Mouse (Mus musculus) midbrain, embryonic 11.5 days (tissue): ENCODE data around the gene Rbm38. TPM values are rescaled to one million over a fixed set of nuclear protein-coding genes. Genes with fewer than 3 reads are reported as not detected.

Experiments used
- ATAC-seq: fragments of 200-750 bp; cut with Nextera tagmentation; 2 replicates; pipeline ENCODE4 v1.8.0; 2017; ENCODE audit warnings: moderate TSS enrichment, moderate library complexity; ENCODE audit not compliant: low FRiP score
- DNase-seq: peaks from one replicate; pipeline ENCODE4 v3.0.0; 2015; ENCODE audit warnings: low spot score; ENCODE audit errors: missing footprints
- H3K27ac ChIP-seq: fragments of 300-500 bp; sonication (generic); 2 replicates; pipeline ENCODE4 v1.5.1; 2014; ENCODE audit warnings: low read depth, low read length
- H3K27me3 ChIP-seq: fragments of 300-500 bp; sonication (generic); 2 replicates; pipeline ENCODE4 v1.6.1; 2014; ENCODE audit warnings: mild to moderate bottlenecking, low read length, moderate library complexity, mixed read lengths; ENCODE audit not compliant: control insufficient read depth, insufficient read depth
- H3K36me3 ChIP-seq: fragments of 300-500 bp; sonication (generic); 2 replicates; pipeline ENCODE4 v1.6.1; 2014; ENCODE audit warnings: mild to moderate bottlenecking, low read length, moderate library complexity, mixed read lengths; ENCODE audit not compliant: control insufficient read depth, insufficient read depth
- H3K4me1 ChIP-seq: fragments of 300-500 bp; sonication (generic); 2 replicates; pipeline ENCODE4 v1.6.1; 2014; ENCODE audit warnings: low read length; ENCODE audit not compliant: control insufficient read depth, insufficient read depth
- H3K4me2 ChIP-seq: fragments of 300-500 bp; sonication (generic); 2 replicates; pipeline ENCODE4 v1.6.1; 2014; ENCODE audit warnings: mild to moderate bottlenecking, moderate library complexity
- H3K4me3 ChIP-seq: fragments of 300-500 bp; sonication (generic); 2 replicates; pipeline ENCODE4 v1.5.1; 2014; ENCODE audit warnings: low read depth, low read length
- H3K9ac ChIP-seq: fragments of 300-500 bp; sonication (generic); 2 replicates; pipeline ENCODE4 v1.6.1; 2014; ENCODE audit warnings: low read length
- H3K9me3 ChIP-seq: fragments of 300-500 bp; sonication (generic); 2 replicates; pipeline ENCODE4 v1.6.1; 2016; ENCODE audit warnings: low read length; ENCODE audit not compliant: control insufficient read depth
- WGBS: fragments of 180-500 bp; shearing (Covaris S2); extraction: QIAGEN DNeasy Blood & Tissue Kit; methylation state at CpG from one replicate; pipeline ENCODE4 v1.1.7; 2014; 5-methylcytosine and 5-hydroxymethylcytosine counted together
- polyA plus RNA-seq: library from polyadenylated mRNA; unstranded; fragments of >200 nt; fragmentation: Nextera tagmentation; extraction: Ambion mirVana; gene quantifications from 2 replicates; pipeline ENCODE4 v1.2.1, GENCODE M21; 2014

Rbm38 gene
- polyA plus RNA-seq, 1 experiment from 2014 or later, result 77.3 TPM

DNA sequence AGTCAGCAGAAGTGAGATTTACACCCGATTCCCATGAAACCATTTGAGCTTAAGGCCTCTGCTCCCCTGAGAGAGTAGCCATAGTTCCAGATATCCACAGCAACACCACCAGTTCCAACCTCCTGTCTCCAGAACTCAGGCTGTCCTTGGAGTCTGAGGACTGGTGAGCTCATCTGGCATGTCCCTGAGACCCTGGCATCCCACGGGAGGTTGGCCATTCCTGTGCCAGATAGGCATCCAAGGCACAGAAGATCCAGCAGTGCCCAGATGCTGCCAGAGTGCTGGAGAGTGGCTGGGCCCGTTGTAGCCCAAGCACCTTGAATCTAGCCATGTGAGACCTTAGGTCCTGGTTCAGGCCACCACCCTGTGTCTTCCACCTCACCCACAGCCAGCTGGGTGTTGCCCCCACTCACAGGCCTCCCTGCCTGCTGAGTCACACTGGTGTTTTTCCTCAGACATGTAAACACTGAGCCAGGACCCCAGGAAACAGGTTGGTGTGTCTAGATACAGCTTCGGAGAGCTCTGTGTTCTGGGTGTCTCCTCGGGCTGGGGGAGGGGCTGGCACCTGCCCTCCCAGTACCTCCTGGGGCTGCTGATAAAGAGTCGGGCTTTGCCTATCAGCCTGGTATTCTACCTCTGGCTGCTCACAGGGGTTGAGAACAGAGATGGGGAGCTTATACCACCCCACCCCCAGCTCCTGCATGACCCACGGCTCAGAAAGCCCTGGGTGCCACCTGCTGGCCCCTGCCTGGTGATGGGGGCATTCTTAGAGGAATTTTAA lies 17.7 kb downstream of the Rbm38 start:
- ATAC-seq (no peak), DNase-seq (no peak)
- no peak overlapping the region for H3K4me2 ChIP-seq
- no peak overlapping the region for H3K27ac ChIP-seq
- H3K27me3 ChIP-seq, result no peaks in the 10 kb centered on the region
- H3K36me3 ChIP-seq, result peaks cover 3% of the 10 kb centered on the region; the same call in 1 of the 2 replicates
- H3K4me1 ChIP-seq, result no peaks in the 10 kb centered on the region
- no peak overlapping the region for H3K4me3 ChIP-seq
- no peak overlapping the region for H3K9ac ChIP-seq
- no peaks in the 10 kb centered on the region for H3K9me3 ChIP-seq
- WGBS, result 74% methylated on average over 7 of the region's 7 CpGs

GRCm38 (mm10) chr2:173039041-173039440 lies 18.7 kb downstream of the Rbm38 start:
- ATAC-seq, result no peak
- Histone ChIP-seq H3K4me3 (no peak overlapping the region), H3K27ac (no peak overlapping the region), H3K27me3 (no peaks in the 10 kb centered on the region), H3K36me3 (no peaks in the 10 kb centered on the region; the same call in 1 of the 2 replicates), H3K9me3 (no peaks in the 10 kb centered on the region), H3K4me1 (no peaks in the 10 kb centered on the region), H3K4me2 (no peak overlapping the region), H3K9ac (no peak overlapping the region)
- no peak for DNase-seq
- WGBS, result 91% methylated on average over 4 of the region's 4 CpGs

- Histone ChIP-seq H3K4me3 (no peak overlapping the region), H3K27ac (no peak overlapping the region)
- 86% methylated on average over 3 of the region's 3 CpGs for WGBS
Measured at GRCm38 (mm10) chr2:173040803-173041202, 20.5 kb downstream of the Rbm38 start.

DNA sequence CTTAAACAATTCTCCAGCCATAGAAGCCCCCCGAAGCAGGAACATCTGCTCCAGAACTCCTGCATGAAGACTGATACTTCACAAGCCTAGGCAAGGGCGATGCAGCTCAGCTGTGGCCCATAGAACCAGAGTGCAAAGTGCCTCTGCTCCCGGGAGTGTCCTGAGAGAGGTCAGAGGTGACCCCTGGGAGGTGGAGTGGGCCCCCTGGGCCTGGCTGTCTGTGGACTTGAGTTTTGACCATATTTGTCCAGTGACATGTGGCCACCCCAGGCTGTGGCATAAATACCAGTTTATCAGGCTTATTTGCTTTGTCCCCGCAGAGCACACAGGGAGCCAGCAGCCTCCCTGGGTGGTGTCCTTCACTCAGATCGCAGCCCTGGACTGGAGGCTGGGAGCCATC lies 20.9 kb downstream of the Rbm38 start:
- Histone ChIP-seq H3K36me3 (no peaks in the 10 kb centered on the region), H3K4me1 (no peaks in the 10 kb centered on the region), H3K27me3 (no peaks in the 10 kb centered on the region), H3K27ac (no peak overlapping the region), H3K4me3 (no peak overlapping the region), H3K9me3 (no peaks in the 10 kb centered on the region), H3K9ac (no peak overlapping the region), H3K4me2 (no peak overlapping the region)
- WGBS, result 58% methylated on average over 5 of the region's 5 CpGs
- DNase-seq, result no peak
- no peak for ATAC-seq

More at GRCm38 (mm10) chr2:173040803-173041202, 20.5 kb downstream of the Rbm38 start:
- no peak overlapping the region for H3K4me2 ChIP-seq
- ATAC-seq (no peak), DNase-seq (no peak)
- no peaks in the 10 kb centered on the region for H3K4me1 ChIP-seq
- no peaks in the 10 kb centered on the region for H3K9me3 ChIP-seq
- H3K36me3 ChIP-seq, result no peaks in the 10 kb centered on the region
- no peak overlapping the region for H3K9ac ChIP-seq
- no peaks in the 10 kb centered on the region for H3K27me3 ChIP-seq

DNA sequence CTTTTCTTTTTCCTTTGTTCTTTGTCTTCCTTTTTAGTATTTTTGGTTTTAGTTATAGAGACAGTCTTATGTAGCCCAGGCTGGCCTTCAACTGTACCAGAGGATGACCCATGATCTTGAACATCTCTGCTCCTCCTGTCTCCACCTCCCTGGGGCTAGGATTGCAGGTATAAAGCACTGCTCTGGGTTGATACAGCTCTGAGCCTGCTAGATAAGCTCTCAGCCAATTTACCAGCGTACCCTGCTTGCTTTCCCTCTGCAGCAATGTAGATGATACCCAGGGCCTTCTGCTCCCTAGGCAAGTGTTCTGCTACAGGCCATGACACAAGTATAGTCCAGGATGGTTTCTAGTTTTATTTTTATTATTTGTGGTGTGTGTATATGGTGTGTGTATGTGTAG lies 21.6 kb downstream of the Rbm38 start:
- no peak overlapping the region for H3K27ac ChIP-seq
- no peak overlapping the region for H3K9ac ChIP-seq
- H3K36me3 ChIP-seq, result no peaks in the 10 kb centered on the region
- no peak overlapping the region for H3K4me2 ChIP-seq
- WGBS, result 80% methylated on average over 1 of the region's 1 CpGs
- H3K4me3 ChIP-seq, result no peak overlapping the region
- ATAC-seq, result no peak
- H3K4me1 ChIP-seq, result no peaks in the 10 kb centered on the region
- H3K9me3 ChIP-seq, result no peaks in the 10 kb centered on the region
- no peak for DNase-seq
- H3K27me3 ChIP-seq, result no peaks in the 10 kb centered on the region

DNA sequence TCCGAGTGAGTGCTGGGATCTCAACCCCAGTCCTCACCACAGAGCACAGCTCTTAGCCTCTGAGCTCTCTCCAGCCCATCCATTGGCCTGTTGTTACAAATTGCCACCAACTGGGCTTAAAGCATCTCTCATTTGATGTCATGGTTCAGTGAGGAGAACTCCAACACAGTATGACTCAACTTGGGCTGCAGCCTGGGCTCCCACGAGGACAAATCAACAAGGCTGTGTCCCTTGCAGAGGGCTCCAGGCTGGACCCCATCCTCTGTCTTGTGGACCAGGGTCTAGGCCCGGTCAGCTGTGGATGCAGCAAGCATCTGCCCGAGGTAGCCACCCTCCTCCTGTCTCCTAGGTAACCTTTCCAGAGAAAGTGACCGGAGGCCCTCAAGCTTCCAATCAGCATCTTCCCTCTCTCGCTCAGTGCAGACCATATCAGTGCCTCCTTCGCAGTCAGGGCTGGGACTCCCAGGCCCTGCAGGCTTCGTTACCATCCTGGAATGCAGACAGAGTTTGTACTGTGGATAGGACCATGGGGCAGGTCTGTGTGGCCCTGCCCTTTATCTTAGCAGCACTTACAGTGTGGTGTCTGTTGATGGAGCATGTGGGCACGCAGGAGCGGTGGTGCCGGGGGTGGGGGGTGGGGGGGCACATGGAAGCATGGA lies 22.3 kb downstream of the Rbm38 start:
- Histone ChIP-seq H3K27ac (no peak overlapping the region), H3K27me3 (no peaks in the 10 kb centered on the region), H3K9me3 (no peaks in the 10 kb centered on the region), H3K36me3 (no peaks in the 10 kb centered on the region), H3K4me1 (no peaks in the 10 kb centered on the region), H3K4me2 (no peak overlapping the region), H3K9ac (no peak overlapping the region), H3K4me3 (no peak overlapping the region)
- WGBS, result 61% methylated on average over 11 of the region's 11 CpGs
- ATAC-seq (no peak), DNase-seq (no peak)

DNA sequence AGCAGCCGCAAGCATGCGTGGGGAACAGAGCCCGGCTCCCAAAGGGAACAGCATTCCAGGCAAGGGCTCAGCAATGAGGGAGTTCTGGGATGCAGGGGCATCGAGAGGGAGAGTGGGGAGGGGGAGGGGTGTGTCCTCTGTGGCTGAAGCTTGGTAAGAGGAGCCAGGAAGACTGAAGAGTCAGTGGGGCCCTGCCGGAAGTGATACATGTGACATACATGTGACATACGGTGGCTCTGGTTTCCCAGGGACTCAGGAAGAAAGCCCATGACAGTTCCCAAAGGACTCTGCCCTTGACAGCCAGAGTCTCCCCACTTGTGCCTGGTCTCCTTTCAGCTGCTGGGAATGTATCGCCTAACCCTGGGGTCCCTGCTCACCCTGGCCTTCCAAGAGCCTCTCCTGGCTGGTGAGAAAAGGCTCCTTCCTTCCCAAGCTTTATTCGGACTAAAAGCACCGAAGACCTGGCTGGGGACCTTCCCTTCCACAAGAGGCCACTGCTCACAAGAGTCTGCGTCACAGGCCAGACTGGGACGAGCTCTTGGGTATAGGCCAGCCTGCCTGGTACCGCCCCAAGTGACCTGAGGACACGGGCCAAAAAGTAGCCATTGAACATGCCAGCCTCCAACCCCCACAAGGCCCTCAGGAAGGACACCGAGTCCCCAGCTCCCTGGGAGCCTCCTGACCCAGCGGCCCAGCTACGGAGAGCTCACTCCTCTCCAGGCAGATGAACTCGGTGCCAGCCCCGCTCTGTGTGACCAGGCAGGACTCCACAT lies 24.1 kb downstream of the Rbm38 start:
- Histone ChIP-seq H3K4me3 (no peak overlapping the region), H3K27ac (no peak overlapping the region), H3K4me2 (no peak overlapping the region), H3K27me3 (no peaks in the 10 kb centered on the region), H3K4me1 (no peaks in the 10 kb centered on the region), H3K9ac (no peak overlapping the region), H3K36me3 (no peaks in the 10 kb centered on the region), H3K9me3 (no peaks in the 10 kb centered on the region)
- ATAC-seq (no peak), DNase-seq (peak; percentile 65)
- WGBS, result 84% methylated on average over 18 of the region's 18 CpGs

DNA sequence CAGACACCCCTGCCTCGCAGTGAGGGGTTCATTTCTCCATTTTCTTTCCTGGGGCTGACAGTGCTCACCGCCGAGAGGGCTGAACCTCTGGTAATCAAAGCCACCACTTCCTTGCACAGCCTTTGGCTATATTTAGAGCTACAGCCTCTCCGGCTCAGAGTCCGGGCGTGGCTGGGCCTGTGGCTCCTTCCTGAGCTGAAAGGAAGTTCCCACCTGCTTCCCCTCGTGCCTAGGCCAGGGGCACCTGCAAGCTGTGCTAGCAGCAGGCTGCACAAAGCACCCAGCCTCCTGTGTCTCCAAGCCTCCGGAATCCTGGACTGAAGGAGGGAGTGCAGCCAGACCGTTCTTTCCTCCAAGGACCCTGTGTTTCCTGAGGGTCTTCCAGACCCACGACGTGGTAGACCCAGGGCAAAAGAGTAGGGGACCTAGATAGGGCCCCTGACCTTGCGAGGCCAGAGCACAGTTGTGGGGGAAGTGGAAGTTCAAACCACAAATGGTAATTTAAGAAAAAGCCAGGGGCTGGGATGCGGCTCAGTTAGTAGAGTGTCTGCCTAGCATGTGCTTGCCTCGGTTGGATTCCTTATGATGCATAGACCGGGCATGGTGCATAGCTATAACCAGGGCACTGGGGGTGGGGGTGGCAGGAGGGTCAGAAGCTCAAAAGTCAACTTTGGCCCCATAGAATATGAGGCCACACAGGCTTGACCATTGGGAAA lies 26.4 kb downstream of the Rbm38 start:
- Histone ChIP-seq H3K9ac (no peak overlapping the region), H3K4me3 (no peak overlapping the region), H3K4me1 (peaks cover 12% of the 10 kb centered on the region; the same call in 1 of the 2 replicates), H3K36me3 (no peaks in the 10 kb centered on the region), H3K4me2 (no peak overlapping the region), H3K27ac (no peak overlapping the region), H3K27me3 (no peaks in the 10 kb centered on the region), H3K9me3 (no peaks in the 10 kb centered on the region)
- DNase-seq (peak; percentile 54), ATAC-seq (no peak)
- 78% methylated on average over 15 of the region's 15 CpGs for WGBS
